Mouse (Mus musculus) C2C12 (cell line): ENCODE data around the gene Arhgdib.

Experiments used
- CTCF ChIP-seq: IDR thresholded peaks from one replicate; pipeline ENCODE4 v1.5.1; 2011; ENCODE audit not compliant: control insufficient read depth, insufficient read depth, insufficient read length
- FOSL1 ChIP-seq: IDR thresholded peaks from one replicate; pipeline ENCODE4 v1.8.0; 2011; ENCODE audit warnings: mild to moderate bottlenecking, low read length; ENCODE audit not compliant: poor library complexity, insufficient read depth, severe bottlenecking
- MAX ChIP-seq: IDR thresholded peaks from one replicate; pipeline ENCODE4 v1.6.1; 2011; ENCODE audit warnings: mild to moderate bottlenecking, control low read depth

DNA sequence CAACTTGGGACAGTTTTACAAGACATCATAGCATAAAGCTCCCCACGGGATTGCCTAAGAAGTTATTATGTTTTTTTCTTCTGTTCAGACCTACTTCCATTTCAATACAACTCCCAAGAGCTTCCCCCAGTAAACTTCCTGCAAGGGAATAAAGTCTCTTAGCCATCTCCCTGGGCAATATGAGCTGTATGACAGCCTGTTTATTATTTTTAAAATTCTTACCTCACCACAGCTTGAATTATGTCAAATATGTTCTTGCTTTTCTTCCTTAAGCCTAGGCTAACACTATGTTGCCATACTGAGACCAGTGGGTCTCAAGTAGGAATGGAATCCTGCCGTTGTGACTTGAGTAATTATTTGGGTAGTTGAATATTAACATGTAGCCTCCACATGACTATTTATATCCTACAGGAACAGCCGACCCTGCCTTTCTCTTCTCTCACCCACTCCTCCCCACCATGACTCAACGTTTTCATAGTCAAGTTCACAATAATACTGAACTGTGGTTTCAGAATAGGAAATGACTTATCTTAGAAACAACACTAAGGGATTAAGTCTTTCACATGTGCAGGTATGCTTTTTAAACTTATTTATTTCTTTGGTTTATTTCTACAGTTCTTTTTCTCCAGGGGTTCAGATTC lies 41.2 kb downstream of the Arhgdib start:
- TF ChIP-seq CTCF (no peak), FOSL1 (no peak), MAX (no peak)
